Mouse (Mus musculus): ENCODE results near the gene Fbxo2.

DNA sequence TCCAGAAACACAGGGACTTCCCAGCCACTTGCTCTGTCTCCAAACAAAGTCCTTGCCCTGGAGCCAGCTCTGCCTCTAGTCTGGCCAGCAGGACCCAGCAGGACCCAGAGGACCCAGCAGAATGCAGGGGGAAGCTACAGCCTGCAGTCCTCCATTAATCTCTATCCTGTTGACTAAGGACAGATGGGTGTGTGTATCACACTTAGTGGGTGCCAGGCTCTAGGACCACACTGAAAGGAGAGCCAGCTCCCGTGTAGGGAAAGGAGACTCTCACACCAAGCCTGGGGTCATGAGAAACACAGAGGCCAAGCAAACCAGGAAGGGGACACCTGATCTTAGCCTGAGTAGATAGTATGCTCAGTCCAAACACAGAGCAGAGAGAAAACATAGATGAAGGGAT lies 32.2 kb upstream of the Fbxo2 start:
- TF ChIP-seq POLR2A (IDR thresholded peaks at IDR 0.05; ENCODE audit: insufficient read length, low read depth) (no peak), CEBPB (IDR thresholded peaks at IDR 0.05; ENCODE audit: insufficient read depth, poor library complexity, severe bottlenecking) (no peak), E2F4 (IDR thresholded peaks at IDR 0.05; ENCODE audit: insufficient read depth) (no peak), POLR2AphosphoS2 (IDR thresholded peaks at IDR 0.05; ENCODE audit: insufficient read length, low read depth) (no peak), MAX (IDR thresholded peaks at IDR 0.05; ENCODE audit: low read depth) (no peak), MYOD1 (IDR thresholded peaks at IDR 0.05; ENCODE audit: control insufficient read depth in 1 of 3, insufficient read length in 2 of 3, low read depth in 2 of 3) (no peak), USF1 (IDR thresholded peaks at IDR 0.05; ENCODE audit: low read depth) (no peak), TCF12 (IDR thresholded peaks at IDR 0.05; ENCODE audit: insufficient read depth, poor library complexity, severe bottlenecking) (no peak)
